Mouse (Mus musculus) intestine, embryonic 16.5 days (tissue): ENCODE data around the gene Spata4. TPM values are rescaled to one million over a fixed set of nuclear protein-coding genes. Genes with fewer than 3 reads are reported as not detected.

Experiments
- ATAC-seq: fragments of 200-750 bp; cut with Nextera tagmentation; 2 replicates; pipeline ENCODE4 v1.8.0; 2017; ENCODE audit warnings: moderate TSS enrichment, moderate library complexity
- H3K27ac ChIP-seq: fragments of 300-500 bp; sonication (generic); 2 replicates; pipeline ENCODE4 v1.5.1; 2014; ENCODE audit warnings: mild to moderate bottlenecking, low read length
- H3K27me3 ChIP-seq: fragments of 300-500 bp; sonication (generic); replicated peaks from 2 replicates; pipeline ENCODE4 v1.6.1; 2014; ENCODE audit warnings: low read length, control low read depth, mixed read lengths; ENCODE audit not compliant: control insufficient read depth, insufficient read depth
- H3K36me3 ChIP-seq: fragments of 300-500 bp; sonication (generic); 2 replicates; pipeline ENCODE4 v1.6.1; 2014; ENCODE audit warnings: low read length, control low read depth; ENCODE audit not compliant: control insufficient read depth, insufficient read depth
- H3K4me1 ChIP-seq: fragments of 300-500 bp; sonication (generic); 2 replicates; pipeline ENCODE4 v1.6.1; 2014; ENCODE audit warnings: low read length, control low read depth, mixed read lengths; ENCODE audit not compliant: control insufficient read depth, insufficient read depth
- H3K4me2 ChIP-seq: fragments of 300-500 bp; sonication (generic); 2 replicates; pipeline ENCODE4 v1.6.1; 2014; ENCODE audit warnings: low read depth, low read length, control low read depth
- H3K4me3 ChIP-seq: fragments of 300-500 bp; sonication (generic); 2 replicates; pipeline ENCODE4 v1.5.1; 2014; ENCODE audit warnings: mild to moderate bottlenecking, low read length
- H3K9ac ChIP-seq: fragments of 300-500 bp; sonication (generic); 2 replicates; pipeline ENCODE4 v1.6.1; 2014; ENCODE audit warnings: low read depth, low read length
- H3K9me3 ChIP-seq: fragments of 300-500 bp; sonication (generic); 2 replicates; pipeline ENCODE4 v1.6.1; 2016; ENCODE audit warnings: low read length, control low read depth; ENCODE audit not compliant: control insufficient read depth
- WGBS: fragments of 180-500 bp; shearing (Covaris S2); extraction: QIAGEN DNeasy Blood & Tissue Kit; methylation state at CpG from one replicate; pipeline ENCODE4 v1.1.7; 2014; 5-methylcytosine and 5-hydroxymethylcytosine counted together
- polyA plus RNA-seq: library from polyadenylated mRNA; unstranded; fragments of >200 nt; fragmentation: Nextera tagmentation; extraction: Ambion mirVana; gene quantifications from 2 replicates; pipeline ENCODE4 v1.2.1, GENCODE M21; 2015

Spata4 gene
- polyA plus RNA-seq = not detected in 2 replicates

DNA sequence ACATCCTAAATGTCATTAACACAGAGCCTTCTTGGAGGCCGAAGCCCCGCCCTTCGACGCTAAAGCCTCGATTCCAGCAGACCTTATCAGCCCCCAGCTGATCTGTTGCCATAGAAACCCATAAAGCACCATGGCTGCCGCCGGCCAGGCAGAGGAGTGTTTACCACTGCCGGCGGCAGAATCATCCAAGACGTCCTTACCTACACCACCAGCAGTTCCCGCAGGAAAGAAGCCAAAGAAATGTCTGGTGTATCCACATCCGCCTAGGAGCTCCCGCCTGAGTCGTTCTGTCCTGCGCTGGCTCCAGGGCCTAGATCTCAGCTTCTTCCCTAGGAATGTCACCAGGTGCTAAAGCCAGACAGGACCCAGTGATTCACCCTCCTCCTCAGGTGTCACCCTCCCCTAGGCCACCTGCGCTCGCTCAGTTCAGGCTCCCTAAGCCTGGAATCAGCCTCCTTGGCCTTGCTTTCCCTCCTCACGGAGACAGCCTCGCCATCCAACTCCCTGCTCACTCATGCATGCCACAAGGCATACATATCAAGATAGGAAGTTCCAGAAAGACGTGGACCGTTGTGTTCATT, at the start of gene Spata4:
Spata4 (plus strand) TSS at position 111 of the 581 bp plus-strand sequence.
- no peaks in the 10 kb centered on the region for H3K4me1 ChIP-seq
- H3K9me3 ChIP-seq = no peaks in the 10 kb centered on the region
- H3K4me3 ChIP-seq = peak within 1 kb of the TSS; percentile 20
- no peak within 1 kb of the TSS for H3K9ac ChIP-seq
- ATAC-seq = peak; percentile 92
- 8% methylated on average over 21 of the region's 21 CpGs for WGBS
- no peak within 1 kb of the TSS for H3K27ac ChIP-seq
- H3K36me3 ChIP-seq = no peaks in the 10 kb centered on the region
- H3K27me3 ChIP-seq = no peaks in the 10 kb centered on the region
- peak within 1 kb of the TSS; percentile 52 for H3K4me2 ChIP-seq

DNA sequence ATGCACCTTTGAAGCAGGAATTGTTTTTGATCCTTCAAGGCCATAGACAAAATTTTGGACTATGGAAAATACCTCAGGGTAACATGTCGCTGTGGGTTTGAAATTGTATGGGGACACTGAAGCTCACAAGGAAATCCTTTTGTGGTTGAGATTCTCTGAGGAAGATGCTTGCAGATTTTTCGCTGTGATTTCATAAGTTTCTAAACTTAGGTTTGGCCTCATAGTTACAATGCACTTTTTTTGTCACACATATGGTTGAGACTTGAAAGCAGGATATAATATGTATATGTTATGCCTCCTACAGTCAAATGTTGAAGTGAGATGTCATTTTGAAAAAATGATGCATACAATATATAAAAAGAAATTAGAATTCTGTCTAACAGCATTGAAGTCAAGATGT, 45.7 kb upstream of the Spata4 start:
- WGBS = 77% methylated on average over 2 of the region's 2 CpGs
- Histone ChIP-seq H3K4me2 (no peak overlapping the region), H3K4me1 (no peaks in the 10 kb centered on the region), H3K9ac (no peak overlapping the region), H3K27me3 (no peaks in the 10 kb centered on the region), H3K9me3 (no peaks in the 10 kb centered on the region), H3K36me3 (no peaks in the 10 kb centered on the region), H3K27ac (no peak overlapping the region), H3K4me3 (no peak overlapping the region)
- ATAC-seq = no peak

DNA sequence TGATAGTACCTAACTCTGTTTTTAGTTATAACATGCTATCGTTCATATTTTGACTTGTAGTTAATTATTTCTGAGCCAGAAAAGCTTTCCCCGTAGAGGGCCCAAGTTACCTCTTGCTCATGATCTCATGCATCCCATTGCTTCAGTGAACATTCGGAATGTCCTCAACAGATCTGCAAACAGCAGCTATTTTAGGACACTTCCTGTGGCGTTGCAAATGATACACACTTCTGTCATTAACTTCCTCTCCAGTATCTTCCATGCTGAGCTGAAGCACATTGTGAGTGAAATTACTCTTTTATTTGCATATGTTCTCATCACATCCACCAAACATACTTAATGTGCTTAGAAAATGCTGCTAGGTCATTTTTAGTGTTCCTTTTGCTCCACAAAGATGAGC, 38.4 kb upstream of the Spata4 start:
- H3K36me3 ChIP-seq = no peaks in the 10 kb centered on the region
- H3K4me3 ChIP-seq = no peak overlapping the region
- H3K27me3 ChIP-seq = no peaks in the 10 kb centered on the region
- no peak overlapping the region for H3K4me2 ChIP-seq
- H3K4me1 ChIP-seq = no peaks in the 10 kb centered on the region
- ATAC-seq = no peak
- no peak overlapping the region for H3K9ac ChIP-seq
- WGBS = 56% methylated on average over 4 of the region's 4 CpGs
- H3K9me3 ChIP-seq = no peaks in the 10 kb centered on the region
- no peak overlapping the region for H3K27ac ChIP-seq

DNA sequence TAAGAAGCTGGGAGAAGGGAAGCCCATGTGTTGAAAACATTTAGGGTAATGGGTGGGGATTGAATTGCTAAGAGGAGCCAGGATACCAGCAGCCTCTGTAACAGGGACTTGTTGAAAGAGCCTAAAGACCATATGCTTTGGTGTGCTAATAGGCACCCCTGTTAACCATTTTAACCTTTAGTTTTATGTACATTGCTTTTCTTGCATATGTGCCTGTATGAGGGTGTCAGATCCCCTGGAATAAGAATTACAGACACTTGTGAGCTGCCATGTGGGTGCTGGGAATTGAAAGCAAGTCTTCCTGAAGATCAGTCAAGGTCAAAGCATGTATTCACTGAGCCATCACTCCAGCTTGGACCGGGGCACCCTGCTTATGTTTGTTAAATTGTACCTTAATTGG, 35.4 kb upstream of the Spata4 start:
- Histone ChIP-seq H3K27me3 (no peaks in the 10 kb centered on the region), H3K27ac (no peak overlapping the region), H3K9ac (no peak overlapping the region), H3K36me3 (no peaks in the 10 kb centered on the region), H3K4me1 (no peaks in the 10 kb centered on the region), H3K4me3 (no peak overlapping the region), H3K4me2 (no peak overlapping the region), H3K9me3 (no peaks in the 10 kb centered on the region)
- WGBS = 88% methylated on average over 1 of the region's 1 CpGs
- ATAC-seq = no peak

DNA sequence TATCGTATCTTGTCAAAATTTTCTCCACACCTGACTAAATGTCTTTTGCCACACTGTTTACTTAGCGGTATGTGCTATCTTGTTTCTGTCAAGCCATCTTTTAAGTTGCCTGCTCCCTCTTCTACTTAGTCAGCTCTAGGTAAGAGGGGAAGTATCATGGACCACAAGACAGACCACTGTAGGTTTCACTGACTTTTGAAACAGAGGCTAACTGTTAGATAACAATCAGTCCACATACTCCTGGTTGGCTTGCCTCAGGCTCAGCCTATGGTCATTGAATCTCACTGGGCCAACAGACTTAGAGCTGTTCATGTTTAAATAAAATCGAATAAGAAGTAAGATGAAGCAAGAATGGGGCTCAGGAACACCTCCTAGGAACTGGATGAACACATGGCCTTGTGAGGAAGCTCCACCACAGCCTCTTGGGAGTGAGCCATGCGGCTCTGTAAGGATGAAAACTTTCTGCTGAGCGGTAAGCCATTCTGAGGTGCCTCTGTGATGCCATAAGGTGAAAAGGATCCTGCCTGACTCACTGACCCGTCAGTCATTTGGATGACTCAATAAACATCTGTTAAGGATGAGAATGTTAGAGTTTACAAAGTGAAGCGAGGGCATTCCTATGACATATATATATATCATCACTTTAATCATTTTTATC, 34.8 kb upstream of the Spata4 start:
- no peak overlapping the region for H3K4me2 ChIP-seq
- H3K9ac ChIP-seq = no peak overlapping the region
- no peak for ATAC-seq
- H3K27me3 ChIP-seq = no peaks in the 10 kb centered on the region
- no peaks in the 10 kb centered on the region for H3K9me3 ChIP-seq
- WGBS = 83% methylated on average over 7 of the region's 7 CpGs
- H3K4me3 ChIP-seq = no peak overlapping the region
- no peak overlapping the region for H3K27ac ChIP-seq
- no peaks in the 10 kb centered on the region for H3K36me3 ChIP-seq
- no peaks in the 10 kb centered on the region for H3K4me1 ChIP-seq

DNA sequence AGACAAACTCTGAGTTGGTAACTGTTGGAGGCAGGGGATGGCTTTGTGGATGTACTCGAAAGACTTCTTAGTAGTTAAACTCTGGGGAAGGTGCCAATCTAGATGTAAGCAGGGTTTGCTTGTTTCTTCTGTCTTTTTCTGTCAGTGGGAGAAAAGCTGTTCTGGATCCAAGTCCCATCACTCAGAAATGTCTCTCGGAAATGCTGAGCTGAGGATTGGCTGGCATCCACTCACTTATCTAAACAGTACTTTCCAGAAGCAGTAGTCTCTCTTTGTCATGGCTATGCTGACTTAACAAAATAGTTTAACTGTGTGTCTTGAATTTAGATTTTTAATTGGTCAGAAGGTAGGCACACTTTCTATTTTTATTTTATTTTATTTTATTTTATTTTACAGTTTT, 33.4 kb upstream of the Spata4 start:
- no peak for ATAC-seq
- Histone ChIP-seq H3K27ac (no peak overlapping the region), H3K9me3 (no peaks in the 10 kb centered on the region), H3K4me3 (no peak overlapping the region), H3K27me3 (no peaks in the 10 kb centered on the region), H3K36me3 (no peaks in the 10 kb centered on the region), H3K4me2 (no peak overlapping the region), H3K9ac (no peak overlapping the region), H3K4me1 (no peaks in the 10 kb centered on the region)
- 53% methylated on average over 2 of the region's 2 CpGs for WGBS

DNA sequence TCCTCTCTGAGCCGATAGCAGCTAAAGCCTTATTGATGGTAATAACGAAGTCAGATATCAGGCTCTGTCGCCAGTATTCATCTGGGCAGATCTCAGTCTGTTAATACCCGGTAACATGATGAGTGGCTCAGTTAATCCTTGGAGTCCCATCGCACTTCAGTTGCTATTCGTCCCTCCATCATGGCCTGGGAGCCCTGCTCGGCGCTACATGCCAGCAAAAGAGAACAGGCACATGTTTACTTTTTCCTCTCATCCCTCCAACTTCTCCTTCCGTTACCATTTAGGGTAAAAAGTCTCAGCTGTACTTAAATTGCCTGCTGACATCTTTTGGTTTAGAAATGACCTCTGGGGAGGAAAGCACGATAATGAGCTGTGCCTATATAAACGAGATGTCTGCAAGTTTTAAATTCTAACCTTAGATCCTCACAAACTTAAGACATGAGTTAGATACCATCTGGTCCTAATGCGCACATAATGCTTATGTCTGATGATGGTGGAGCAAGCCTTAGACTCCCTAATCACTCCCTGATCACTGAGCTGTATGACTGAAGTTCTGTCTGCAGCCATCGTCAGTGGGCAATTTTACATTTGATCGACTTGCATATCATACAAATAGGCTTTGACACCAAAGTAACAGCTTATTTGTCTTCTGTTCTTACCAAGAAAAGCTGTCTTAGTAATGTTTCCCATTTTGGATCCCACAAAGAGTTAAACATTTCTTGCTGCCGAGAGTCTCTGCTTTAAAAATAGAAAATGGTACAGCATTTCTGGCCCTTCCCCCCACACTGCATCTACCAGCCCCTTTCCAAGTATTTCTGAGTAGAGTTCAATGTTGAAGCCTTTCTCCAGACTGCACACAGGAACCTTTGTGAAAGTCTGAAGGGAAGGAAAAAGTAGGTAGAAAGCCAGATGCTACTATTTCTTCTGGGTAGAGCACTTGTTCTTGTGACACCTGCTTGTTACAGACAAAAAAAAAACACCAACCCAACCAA, 29.7 kb upstream of the Spata4 start:
- Histone ChIP-seq H3K27me3 (no peaks in the 10 kb centered on the region), H3K27ac (no peak overlapping the region), H3K4me2 (no peak overlapping the region), H3K36me3 (no peaks in the 10 kb centered on the region), H3K9me3 (no peaks in the 10 kb centered on the region), H3K4me1 (no peaks in the 10 kb centered on the region), H3K4me3 (no peak overlapping the region), H3K9ac (no peak overlapping the region)
- 51% methylated on average over 15 of the region's 15 CpGs for WGBS
- no peak for ATAC-seq

DNA sequence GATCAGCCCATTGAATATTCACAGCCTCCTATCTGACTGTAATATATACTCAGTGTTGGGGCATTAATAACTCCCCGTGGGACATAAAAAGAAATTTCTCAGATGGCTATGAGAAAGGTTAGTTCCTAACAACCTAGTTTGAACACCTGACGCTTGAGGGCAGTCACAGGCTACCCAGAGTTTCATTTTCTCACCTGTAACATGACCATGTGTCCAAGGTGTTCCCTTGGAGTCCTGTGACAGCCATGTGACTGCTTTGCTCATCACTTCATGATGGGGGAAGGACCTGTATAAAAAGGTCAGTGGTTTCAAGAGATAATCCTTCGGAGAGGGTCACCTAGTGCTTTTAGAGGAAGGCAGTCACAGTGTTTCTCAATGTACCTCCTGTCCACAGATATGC, 19.1 kb upstream of the Spata4 start:
- Histone ChIP-seq H3K9me3 (no peaks in the 10 kb centered on the region), H3K27ac (no peak overlapping the region), H3K36me3 (no peaks in the 10 kb centered on the region), H3K9ac (no peak overlapping the region), H3K4me1 (no peaks in the 10 kb centered on the region), H3K4me3 (no peak overlapping the region), H3K4me2 (no peak overlapping the region), H3K27me3 (no peaks in the 10 kb centered on the region)
- 79% methylated on average over 3 of the region's 3 CpGs for WGBS
- ATAC-seq = no peak

DNA sequence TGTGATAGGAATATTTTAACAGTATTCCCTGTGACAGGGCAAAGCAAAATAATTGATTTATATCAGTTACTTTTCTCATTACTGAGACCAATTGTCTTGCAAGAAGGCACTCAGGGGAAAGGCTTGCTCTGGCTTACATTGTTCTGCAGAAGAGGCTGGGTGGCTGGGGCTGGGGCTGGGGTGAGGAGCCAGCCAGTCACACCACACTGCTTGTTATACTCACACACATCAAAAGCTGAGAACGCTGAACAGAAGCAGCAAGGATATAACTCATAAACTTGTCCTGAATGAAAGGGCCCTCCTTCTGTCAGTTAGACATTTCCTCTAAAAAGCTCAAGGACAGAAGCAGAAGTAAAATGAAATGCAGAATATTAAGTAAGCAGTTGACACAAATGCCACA, 17.7 kb upstream of the Spata4 start:
- H3K4me1 ChIP-seq = no peaks in the 10 kb centered on the region
- no peak for ATAC-seq
- no peaks in the 10 kb centered on the region for H3K27me3 ChIP-seq
- no peak overlapping the region for H3K27ac ChIP-seq
- H3K4me2 ChIP-seq = no peak overlapping the region
- no peaks in the 10 kb centered on the region for H3K36me3 ChIP-seq
- no peaks in the 10 kb centered on the region for H3K9me3 ChIP-seq
- no peak overlapping the region for H3K9ac ChIP-seq
- WGBS = 42% methylated on average over 1 of the region's 1 CpGs
- H3K4me3 ChIP-seq = no peak overlapping the region
